Mouse (Mus musculus): Measurements from ENCODE around the gene Gp1ba. TPM values are rescaled to one million over a fixed set of nuclear protein-coding genes. Genes with fewer than 3 reads are reported as not detected.

Gp1ba gene
- polyA plus RNA-seq, 1 experiment from 2014 or later = 0.22 TPM

- Histone ChIP-seq H3K36me3 (ENCODE audit: control insufficient read depth, insufficient read depth, low read length) (peaks cover 64% of the 10 kb centered on the region), H3K4me1 (ENCODE audit: control insufficient read depth, insufficient read depth, low read length) (peaks cover 8% of the 10 kb centered on the region)
Measured at GRCm38 (mm10) chr11:70679361-70679760, 40.4 kb downstream of the Gp1ba start.

DNA sequence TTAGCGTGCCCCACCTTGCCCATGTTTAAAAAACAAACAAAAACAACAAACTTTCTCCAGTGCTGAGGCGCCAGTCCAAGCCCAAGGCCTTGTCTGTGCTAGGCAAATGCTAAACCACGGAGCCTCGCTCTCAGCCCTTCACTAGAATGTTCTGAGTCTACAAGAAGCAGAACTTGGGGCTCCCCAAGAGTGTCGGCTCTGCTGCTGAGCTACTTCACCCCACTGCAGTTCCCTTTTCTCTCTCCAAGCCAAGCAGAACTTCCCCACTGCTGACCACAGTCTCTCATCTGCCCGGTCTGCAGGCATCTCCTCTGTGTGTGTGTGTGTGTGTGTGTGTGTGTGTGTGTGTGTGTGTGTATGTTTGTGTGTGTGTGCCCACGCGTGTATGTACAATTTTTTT, 41.0 kb downstream of the Gp1ba start:
- Histone ChIP-seq H3K27ac (ENCODE audit: low read depth, low read length) (no peak overlapping the region), H3K36me3 (ENCODE audit: control insufficient read depth, insufficient read depth, low read length) (peaks cover 66% of the 10 kb centered on the region), H3K4me3 (ENCODE audit: low read depth, low read length) (no peak overlapping the region), H3K9me3 (replicated peaks; ENCODE audit: control insufficient read depth, low read length) (no peaks in the 10 kb centered on the region), H3K9ac (ENCODE audit: low read length) (no peak overlapping the region), H3K27me3 (replicated peaks; ENCODE audit: control insufficient read depth, insufficient read depth, low read length) (no peaks in the 10 kb centered on the region), H3K4me2 (ENCODE audit: low read length) (no peak overlapping the region), H3K4me1 (ENCODE audit: control insufficient read depth, insufficient read depth, low read length) (peaks cover 8% of the 10 kb centered on the region)
- DNase-seq (ENCODE audit: low spot score) = no peak
- 93% methylated on average over 8 of the region's 8 CpGs for WGBS
- no peak for ATAC-seq

More at GRCm38 (mm10) chr11:70679361-70679760, 40.4 kb downstream of the Gp1ba start:
- no peak for DNase-seq (ENCODE audit: low spot score)
- H3K27me3 ChIP-seq (replicated peaks; ENCODE audit: control insufficient read depth, insufficient read depth, low read length) = no peaks in the 10 kb centered on the region
- H3K9ac ChIP-seq (ENCODE audit: low read length) = no peak overlapping the region
- H3K27ac ChIP-seq (ENCODE audit: low read depth, low read length) = no peak overlapping the region
- H3K4me2 ChIP-seq (ENCODE audit: low read length) = no peak overlapping the region
- 96% methylated on average over 8 of the region's 8 CpGs for WGBS
- H3K9me3 ChIP-seq (replicated peaks; ENCODE audit: control insufficient read depth, low read length) = no peaks in the 10 kb centered on the region
- ATAC-seq = no peak
- no peak overlapping the region for H3K4me3 ChIP-seq (ENCODE audit: low read depth, low read length)

DNA sequence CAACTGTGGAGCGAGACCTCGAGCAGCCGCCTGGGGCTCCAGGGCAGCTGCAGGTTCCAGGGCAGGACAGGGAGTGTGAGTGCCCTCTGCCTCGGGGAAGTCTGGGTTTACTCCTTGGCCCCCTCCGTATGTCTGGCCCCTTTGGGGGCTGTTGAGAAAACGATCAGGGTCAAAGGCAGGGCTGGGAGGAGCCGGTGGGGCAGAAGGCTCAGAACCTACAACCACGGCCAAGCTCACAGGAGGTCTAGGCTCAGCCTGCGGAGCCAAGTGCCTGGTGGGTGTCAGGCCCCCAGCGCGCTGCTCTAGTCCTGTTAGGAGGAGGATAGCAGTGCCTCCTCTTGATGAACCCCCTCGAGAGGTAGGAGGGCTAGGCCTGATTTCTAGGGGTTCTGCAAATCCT, 42.2 kb downstream of the Gp1ba start:
- no peak overlapping the region for H3K9ac ChIP-seq (ENCODE audit: low read length)
- no peak for DNase-seq (ENCODE audit: low spot score)
- H3K9me3 ChIP-seq (replicated peaks; ENCODE audit: control insufficient read depth, low read length) = no peaks in the 10 kb centered on the region
- no peak overlapping the region for H3K4me2 ChIP-seq (ENCODE audit: low read length)
- no peak overlapping the region for H3K27ac ChIP-seq (ENCODE audit: low read depth, low read length)
- H3K4me3 ChIP-seq (ENCODE audit: low read depth, low read length) = no peak overlapping the region
- H3K4me1 ChIP-seq (ENCODE audit: control insufficient read depth, insufficient read depth, low read length) = peaks cover 8% of the 10 kb centered on the region
- H3K36me3 ChIP-seq (ENCODE audit: control insufficient read depth, insufficient read depth, low read length) = peaks cover 62% of the 10 kb centered on the region
- no peaks in the 10 kb centered on the region for H3K27me3 ChIP-seq (replicated peaks; ENCODE audit: control insufficient read depth, insufficient read depth, low read length)
- ATAC-seq = no peak
- WGBS = 65% methylated on average over 12 of the region's 12 CpGs

GRCm38 (mm10) chr11:70681897-70682581, 43.1 kb downstream of the Gp1ba start:
- H3K4me3 ChIP-seq (ENCODE audit: low read depth, low read length) = no peak overlapping the region
- H3K4me2 ChIP-seq (ENCODE audit: low read length) = peak overlapping the region; percentile 24; the same call in 1 of the 2 replicates
- H3K36me3 ChIP-seq (ENCODE audit: control insufficient read depth, insufficient read depth, low read length) = peaks cover 57% of the 10 kb centered on the region
- ATAC-seq (peak; percentile 85), DNase-seq (ENCODE audit: low spot score) (peak; percentile 88)
- H3K27me3 ChIP-seq (replicated peaks; ENCODE audit: control insufficient read depth, insufficient read depth, low read length) = no peaks in the 10 kb centered on the region
- no peaks in the 10 kb centered on the region for H3K9me3 ChIP-seq (replicated peaks; ENCODE audit: control insufficient read depth, low read length)
- H3K27ac ChIP-seq (ENCODE audit: low read depth, low read length) = peak overlapping the region; percentile 72
- no peak overlapping the region for H3K9ac ChIP-seq (ENCODE audit: low read length)
- H3K4me1 ChIP-seq (ENCODE audit: control insufficient read depth, insufficient read depth, low read length) = peaks cover 13% of the 10 kb centered on the region
- 10% methylated on average over 11 of the region's 11 CpGs for WGBS

GRCm38 (mm10) chr11:70683640-70684039, 44.7 kb downstream of the Gp1ba start:
- Histone ChIP-seq H3K9ac (ENCODE audit: low read length) (no peak overlapping the region), H3K36me3 (ENCODE audit: control insufficient read depth, insufficient read depth, low read length) (peaks cover 51% of the 10 kb centered on the region), H3K4me3 (ENCODE audit: low read depth, low read length) (no peak overlapping the region), H3K27ac (ENCODE audit: low read depth, low read length) (no peak overlapping the region), H3K4me2 (ENCODE audit: low read length) (no peak overlapping the region), H3K27me3 (replicated peaks; ENCODE audit: control insufficient read depth, insufficient read depth, low read length) (no peaks in the 10 kb centered on the region), H3K9me3 (replicated peaks; ENCODE audit: control insufficient read depth, low read length) (no peaks in the 10 kb centered on the region), H3K4me1 (ENCODE audit: control insufficient read depth, insufficient read depth, low read length) (peaks cover 16% of the 10 kb centered on the region)
- ATAC-seq = no peak
- no peak for DNase-seq (ENCODE audit: low spot score)
- WGBS = 92% methylated on average over 5 of the region's 5 CpGs

- H3K27ac ChIP-seq (ENCODE audit: low read depth, low read length) = peak overlapping the region; percentile 81
- ATAC-seq (peak; percentile 73), DNase-seq (ENCODE audit: low spot score) (peak; percentile 68)
Measured at GRCm38 (mm10) chr11:70686901-70687566, 48.1 kb downstream of the Gp1ba start.

DNA sequence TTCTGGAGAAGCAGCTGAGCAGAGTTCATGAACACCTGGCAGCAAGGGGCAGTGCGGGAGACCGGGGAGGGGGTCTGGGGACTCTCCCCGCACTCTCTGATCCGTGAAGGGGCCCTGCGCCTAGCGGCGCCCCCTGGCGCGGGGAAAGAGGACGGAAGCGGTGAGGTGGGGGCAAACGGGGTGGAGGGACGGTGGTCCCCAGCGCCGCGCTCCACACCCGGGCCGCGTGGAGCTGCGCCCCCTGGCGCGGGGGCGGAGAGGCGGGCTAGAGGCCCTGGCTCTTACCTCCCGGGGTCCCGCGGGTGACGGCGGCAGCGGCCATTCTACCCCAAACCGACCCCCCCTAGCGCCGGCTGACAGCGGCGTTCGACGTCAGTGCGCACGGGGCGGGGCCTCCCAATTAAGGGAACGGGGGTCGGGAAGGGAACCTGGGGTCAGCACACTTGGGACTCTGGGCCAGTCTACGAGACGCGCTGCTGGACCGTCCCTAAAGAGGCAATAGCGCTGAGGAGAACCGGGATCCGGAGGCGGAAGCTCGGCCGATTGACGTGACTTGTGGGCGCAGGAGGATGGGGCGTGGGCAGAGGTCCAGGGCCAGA, 48.8 kb downstream of the Gp1ba start, which contains the start of gene Camta2:
TSS of gene Camta2 (minus strand) at position 505 of the 599 bp plus-strand sequence.
- H3K4me1 ChIP-seq (ENCODE audit: control insufficient read depth, insufficient read depth, low read length) = peaks cover 10% of the 10 kb centered on the region
- H3K36me3 ChIP-seq (ENCODE audit: control insufficient read depth, insufficient read depth, low read length) = peaks cover 28% of the 10 kb centered on the region
- H3K27ac ChIP-seq (ENCODE audit: low read depth, low read length) = peak within 1 kb of the TSS; percentile 81
- under 1% methylated on average over 51 of the region's 55 CpGs for WGBS
- peak; percentile 83 for DNase-seq (ENCODE audit: low spot score)
- H3K9me3 ChIP-seq (replicated peaks; ENCODE audit: control insufficient read depth, low read length) = no peaks in the 10 kb centered on the region
- peak within 1 kb of the TSS; percentile 60 for H3K4me2 ChIP-seq (ENCODE audit: low read length)
- peak; percentile 84 for ATAC-seq
- H3K4me3 ChIP-seq (ENCODE audit: low read depth, low read length) = peak within 1 kb of the TSS; percentile 84
- peak within 1 kb of the TSS; percentile 84 for H3K9ac ChIP-seq (ENCODE audit: low read length)
- no peaks in the 10 kb centered on the region for H3K27me3 ChIP-seq (replicated peaks; ENCODE audit: control insufficient read depth, insufficient read depth, low read length)

More at GRCm38 (mm10) chr11:70686901-70687566, 48.1 kb downstream of the Gp1ba start:
- peak overlapping the region; percentile 84 for H3K9ac ChIP-seq (ENCODE audit: low read length)
- peak overlapping the region; percentile 60 for H3K4me2 ChIP-seq (ENCODE audit: low read length)
- peaks cover 16% of the 10 kb centered on the region for H3K4me1 ChIP-seq (ENCODE audit: control insufficient read depth, insufficient read depth, low read length)
- whole genome bisulfite sequencing = 4% methylated on average over 16 of the region's 16 CpGs
- peaks cover 34% of the 10 kb centered on the region for H3K36me3 ChIP-seq (ENCODE audit: control insufficient read depth, insufficient read depth, low read length)
- no peaks in the 10 kb centered on the region for H3K27me3 ChIP-seq (replicated peaks; ENCODE audit: control insufficient read depth, insufficient read depth, low read length)
- H3K4me3 ChIP-seq (ENCODE audit: low read depth, low read length) = peak overlapping the region; percentile 84
- H3K9me3 ChIP-seq (replicated peaks; ENCODE audit: control insufficient read depth, low read length) = no peaks in the 10 kb centered on the region

- peak overlapping the region; percentile 81; the same call in 1 of the 2 replicates for H3K27ac ChIP-seq (ENCODE audit: low read depth, low read length)
- peaks cover 22% of the 10 kb centered on the region for H3K36me3 ChIP-seq (ENCODE audit: control insufficient read depth, insufficient read depth, low read length)
- peak overlapping the region; percentile 84 for H3K4me3 ChIP-seq (ENCODE audit: low read depth, low read length)
- DNase-seq (ENCODE audit: low spot score) = peak; percentile 7
- H3K27me3 ChIP-seq (replicated peaks; ENCODE audit: control insufficient read depth, insufficient read depth, low read length) = no peaks in the 10 kb centered on the region
- H3K4me1 ChIP-seq (ENCODE audit: control insufficient read depth, insufficient read depth, low read length) = peaks cover 10% of the 10 kb centered on the region
- no peak for ATAC-seq
- H3K4me2 ChIP-seq (ENCODE audit: low read length) = peak overlapping the region; percentile 60
- peak overlapping the region; percentile 84 for H3K9ac ChIP-seq (ENCODE audit: low read length)
- 10% methylated on average over 8 of the region's 8 CpGs for WGBS
- no peaks in the 10 kb centered on the region for H3K9me3 ChIP-seq (replicated peaks; ENCODE audit: control insufficient read depth, low read length)
Measured at GRCm38 (mm10) chr11:70688372-70688771, 49.5 kb downstream of the Gp1ba start.
